Mouse (Mus musculus): ENCODE measurements around the gene Cmtm4. TPM values are rescaled to one million over a fixed set of nuclear protein-coding genes. Genes with fewer than 3 reads are reported as not detected.

Cmtm4 gene
- polyA plus RNA-seq, 1 experiment from 2014 or later: 3.2 TPM

- Histone ChIP-seq H3K9ac (ENCODE audit: low read length) (no peak overlapping the region), H3K36me3 (ENCODE audit: control insufficient read depth, insufficient read depth, low read length) (0 out of 2 replicates have a peak, but pooled peaks cover 2% of the 10 kb centered on the region), H3K4me1 (ENCODE audit: control insufficient read depth, insufficient read depth, low read length) (no peaks in the 10 kb centered on the region), H3K4me2 (ENCODE audit: low read depth) (no peak overlapping the region), H3K9me3 (ENCODE audit: control insufficient read depth, low read length) (no peaks in the 10 kb centered on the region), H3K27me3 (ENCODE audit: control insufficient read depth, insufficient read depth, low read length) (no peaks in the 10 kb centered on the region), H3K4me3 (ENCODE audit: low read depth, low read length) (no peak overlapping the region), H3K27ac (ENCODE audit: low read depth, low read length) (no peak overlapping the region)
- DNase-seq (ENCODE audit: low spot score) (no peak), ATAC-seq (ENCODE audit: insufficient read depth, low FRiP score, low TSS enrichment) (no peak)
- WGBS: 78% methylated on average over 15 of the region's 15 CpGs
Measured at GRCm38 (mm10) chr8:104359778-104360456, 35.7 kb downstream of the Cmtm4 start.

GRCm38 (mm10) chr8:104358637-104359036 lies 37.0 kb downstream of the Cmtm4 start:
- 0 out of 2 replicates have a peak, but pooled peaks cover 2% of the 10 kb centered on the region for H3K36me3 ChIP-seq (ENCODE audit: control insufficient read depth, insufficient read depth, low read length)
- DNase-seq (ENCODE audit: low spot score) (no peak), ATAC-seq (ENCODE audit: insufficient read depth, low FRiP score, low TSS enrichment) (no peak)
- H3K27ac ChIP-seq (ENCODE audit: low read depth, low read length): no peak overlapping the region
- H3K9me3 ChIP-seq (ENCODE audit: control insufficient read depth, low read length): no peaks in the 10 kb centered on the region
- no peak overlapping the region for H3K4me3 ChIP-seq (ENCODE audit: low read depth, low read length)
- no peaks in the 10 kb centered on the region for H3K27me3 ChIP-seq (ENCODE audit: control insufficient read depth, insufficient read depth, low read length)
- H3K4me2 ChIP-seq (ENCODE audit: low read depth): no peak overlapping the region
- H3K4me1 ChIP-seq (ENCODE audit: control insufficient read depth, insufficient read depth, low read length): no peaks in the 10 kb centered on the region
- no peak overlapping the region for H3K9ac ChIP-seq (ENCODE audit: low read length)
- WGBS: 90% methylated on average over 3 of the region's 3 CpGs

- 91% methylated on average over 10 of the region's 10 CpGs for WGBS
- H3K4me3 ChIP-seq (ENCODE audit: low read depth, low read length): no peak overlapping the region
Measured at GRCm38 (mm10) chr8:104354504-104354903, 41.1 kb downstream of the Cmtm4 start.

GRCm38 (mm10) chr8:104353186-104353585 lies 42.4 kb downstream of the Cmtm4 start:
- DNase-seq (ENCODE audit: low spot score) (no peak), ATAC-seq (ENCODE audit: insufficient read depth, low FRiP score, low TSS enrichment) (peak; percentile 31; the same call in 1 of the 2 replicates)
- Histone ChIP-seq H3K36me3 (ENCODE audit: control insufficient read depth, insufficient read depth, low read length) (0 out of 2 replicates have a peak, but pooled peaks cover 2% of the 10 kb centered on the region), H3K4me1 (ENCODE audit: control insufficient read depth, insufficient read depth, low read length) (no peaks in the 10 kb centered on the region), H3K4me2 (ENCODE audit: low read depth) (no peak overlapping the region), H3K9ac (ENCODE audit: low read length) (no peak overlapping the region), H3K27ac (ENCODE audit: low read depth, low read length) (no peak overlapping the region), H3K9me3 (ENCODE audit: control insufficient read depth, low read length) (no peaks in the 10 kb centered on the region), H3K4me3 (ENCODE audit: low read depth, low read length) (no peak overlapping the region), H3K27me3 (ENCODE audit: control insufficient read depth, insufficient read depth, low read length) (no peaks in the 10 kb centered on the region)
- 58% methylated on average over 5 of the region's 5 CpGs for WGBS

More at GRCm38 (mm10) chr8:104354504-104354903, 41.1 kb downstream of the Cmtm4 start:
- no peaks in the 10 kb centered on the region for H3K9me3 ChIP-seq (ENCODE audit: control insufficient read depth, low read length)
- no peaks in the 10 kb centered on the region for H3K27me3 ChIP-seq (ENCODE audit: control insufficient read depth, insufficient read depth, low read length)
- no peak for DNase-seq (ENCODE audit: low spot score)
- H3K27ac ChIP-seq (ENCODE audit: low read depth, low read length): no peak overlapping the region
- H3K36me3 ChIP-seq (ENCODE audit: control insufficient read depth, insufficient read depth, low read length): 0 out of 2 replicates have a peak, but pooled peaks cover 2% of the 10 kb centered on the region
- no peak overlapping the region for H3K4me2 ChIP-seq (ENCODE audit: low read depth)
- H3K4me1 ChIP-seq (ENCODE audit: control insufficient read depth, insufficient read depth, low read length): no peaks in the 10 kb centered on the region
- ATAC-seq (ENCODE audit: insufficient read depth, low FRiP score, low TSS enrichment): no peak
- no peak overlapping the region for H3K9ac ChIP-seq (ENCODE audit: low read length)

- no peaks in the 10 kb centered on the region for H3K4me1 ChIP-seq (ENCODE audit: control insufficient read depth, insufficient read depth, low read length)
- WGBS: 93% methylated on average over 13 of the region's 13 CpGs
- H3K27ac ChIP-seq (ENCODE audit: low read depth, low read length): no peak overlapping the region
- no peak overlapping the region for H3K4me2 ChIP-seq (ENCODE audit: low read depth)
- no peaks in the 10 kb centered on the region for H3K9me3 ChIP-seq (ENCODE audit: control insufficient read depth, low read length)
- H3K9ac ChIP-seq (ENCODE audit: low read length): no peak overlapping the region
- DNase-seq (ENCODE audit: low spot score) (no peak), ATAC-seq (ENCODE audit: insufficient read depth, low FRiP score, low TSS enrichment) (no peak)
- H3K27me3 ChIP-seq (ENCODE audit: control insufficient read depth, insufficient read depth, low read length): no peaks in the 10 kb centered on the region
- no peak overlapping the region for H3K4me3 ChIP-seq (ENCODE audit: low read depth, low read length)
- no peaks in the 10 kb centered on the region for H3K36me3 ChIP-seq (ENCODE audit: control insufficient read depth, insufficient read depth, low read length)
Measured at GRCm38 (mm10) chr8:104350047-104350446, 45.6 kb downstream of the Cmtm4 start.

- H3K27ac ChIP-seq (ENCODE audit: low read depth, low read length): no peak overlapping the region
- no peaks in the 10 kb centered on the region for H3K27me3 ChIP-seq (ENCODE audit: control insufficient read depth, insufficient read depth, low read length)
- H3K4me3 ChIP-seq (ENCODE audit: low read depth, low read length): no peak overlapping the region
- no peak for DNase-seq (ENCODE audit: low spot score)
- H3K9me3 ChIP-seq (ENCODE audit: control insufficient read depth, low read length): no peaks in the 10 kb centered on the region
- no peak overlapping the region for H3K4me2 ChIP-seq (ENCODE audit: low read depth)
- H3K4me1 ChIP-seq (ENCODE audit: control insufficient read depth, insufficient read depth, low read length): no peaks in the 10 kb centered on the region
- H3K36me3 ChIP-seq (ENCODE audit: control insufficient read depth, insufficient read depth, low read length): no peaks in the 10 kb centered on the region
- H3K9ac ChIP-seq (ENCODE audit: low read length): no peak overlapping the region
- no peak for ATAC-seq (ENCODE audit: insufficient read depth, low FRiP score, low TSS enrichment)
- 91% methylated on average over 5 of the region's 5 CpGs for WGBS
Measured at GRCm38 (mm10) chr8:104348971-104349370, 46.6 kb downstream of the Cmtm4 start.

GRCm38 (mm10) chr8:104346706-104347105 lies 48.9 kb downstream of the Cmtm4 start:
- no peak overlapping the region for H3K9ac ChIP-seq (ENCODE audit: low read length)
- H3K36me3 ChIP-seq (ENCODE audit: control insufficient read depth, insufficient read depth, low read length): no peaks in the 10 kb centered on the region
- no peak overlapping the region for H3K27ac ChIP-seq (ENCODE audit: low read depth, low read length)
- no peak for ATAC-seq (ENCODE audit: insufficient read depth, low FRiP score, low TSS enrichment)
- no peak for DNase-seq (ENCODE audit: low spot score)
- no peak overlapping the region for H3K4me2 ChIP-seq (ENCODE audit: low read depth)
- peaks cover 1% of the 10 kb centered on the region; the same call in 1 of the 2 replicates for H3K4me1 ChIP-seq (ENCODE audit: control insufficient read depth, insufficient read depth, low read length)
- H3K9me3 ChIP-seq (ENCODE audit: control insufficient read depth, low read length): no peaks in the 10 kb centered on the region
- no peaks in the 10 kb centered on the region for H3K27me3 ChIP-seq (ENCODE audit: control insufficient read depth, insufficient read depth, low read length)
- H3K4me3 ChIP-seq (ENCODE audit: low read depth, low read length): no peak overlapping the region
- WGBS: 69% methylated on average over 12 of the region's 12 CpGs

- H3K27ac ChIP-seq (ENCODE audit: low read depth, low read length): no peak overlapping the region
- DNase-seq (ENCODE audit: low spot score): no peak
- peaks cover 3% of the 10 kb centered on the region; the same call in 1 of the 2 replicates for H3K4me1 ChIP-seq (ENCODE audit: control insufficient read depth, insufficient read depth, low read length)
- WGBS: 91% methylated on average over 5 of the region's 5 CpGs
- no peaks in the 10 kb centered on the region for H3K36me3 ChIP-seq (ENCODE audit: control insufficient read depth, insufficient read depth, low read length)
- H3K4me3 ChIP-seq (ENCODE audit: low read depth, low read length): no peak overlapping the region
- no peaks in the 10 kb centered on the region for H3K9me3 ChIP-seq (ENCODE audit: control insufficient read depth, low read length)
- H3K4me2 ChIP-seq (ENCODE audit: low read depth): no peak overlapping the region
- H3K27me3 ChIP-seq (ENCODE audit: control insufficient read depth, insufficient read depth, low read length): no peaks in the 10 kb centered on the region
- no peak overlapping the region for H3K9ac ChIP-seq (ENCODE audit: low read length)
- no peak for ATAC-seq (ENCODE audit: insufficient read depth, low FRiP score, low TSS enrichment)
Measured at GRCm38 (mm10) chr8:104344622-104345021, 51.0 kb downstream of the Cmtm4 start.

GRCm38 (mm10) chr8:104343957-104344356 lies 51.6 kb downstream of the Cmtm4 start:
- Histone ChIP-seq H3K9me3 (ENCODE audit: control insufficient read depth, low read length) (no peaks in the 10 kb centered on the region), H3K4me1 (ENCODE audit: control insufficient read depth, insufficient read depth, low read length) (peaks cover 3% of the 10 kb centered on the region; the same call in 1 of the 2 replicates), H3K27me3 (ENCODE audit: control insufficient read depth, insufficient read depth, low read length) (no peaks in the 10 kb centered on the region), H3K27ac (ENCODE audit: low read depth, low read length) (no peak overlapping the region), H3K36me3 (ENCODE audit: control insufficient read depth, insufficient read depth, low read length) (no peaks in the 10 kb centered on the region), H3K4me2 (ENCODE audit: low read depth) (no peak overlapping the region), H3K9ac (ENCODE audit: low read length) (no peak overlapping the region), H3K4me3 (ENCODE audit: low read depth, low read length) (no peak overlapping the region)
- ATAC-seq (ENCODE audit: insufficient read depth, low FRiP score, low TSS enrichment) (peak; percentile 43), DNase-seq (ENCODE audit: low spot score) (peak; percentile 88)
- WGBS: 11% methylated on average over 7 of the region's 7 CpGs
